Mouse (Mus musculus) cortical plate, adult 2 months (tissue): ENCODE measurements at regions not wholly inside any gene's neighbourhood (a gene's known extent, or its start where the extent isn't known, plus 50 kb on each side); places are given as distances from the start of the nearest gene placed in this dataset.

Experiments
- H3K27ac ChIP-seq: fragments of 200-500 bp; 2 replicates; pipeline ENCODE4 v1.5.1; 2012; ENCODE audit warnings: low read length, control low read depth, inconsistent platforms; ENCODE audit not compliant: insufficient read depth
- H3K4me1 ChIP-seq: fragments of 200-500 bp; 2 replicates; pipeline ENCODE4 v1.6.1; 2011; ENCODE audit warnings: low read length; ENCODE audit not compliant: control insufficient read depth, insufficient read depth
- H3K4me3 ChIP-seq: fragments of 200-500 bp; 2 replicates; pipeline ENCODE4 v1.5.1; 2011; ENCODE audit warnings: mild to moderate bottlenecking, low read length, control low read depth; ENCODE audit not compliant: insufficient read depth
- CTCF ChIP-seq: fragments of 200-500 bp; IDR thresholded peaks from 2 replicates; pipeline ENCODE4 v1.5.1; 2011; ENCODE audit warnings: mild to moderate bottlenecking, control low read depth, low read length; ENCODE audit not compliant: insufficient read depth; ENCODE audit errors: extremely low read depth
- POLR2A ChIP-seq: fragments of 200-500 bp; IDR thresholded peaks from 2 replicates; pipeline ENCODE4 v1.6.1; 2011; ENCODE audit warnings: mild to moderate bottlenecking, low read length, control low read depth; ENCODE audit not compliant: insufficient read depth; ENCODE audit errors: extremely low read depth

DNA sequence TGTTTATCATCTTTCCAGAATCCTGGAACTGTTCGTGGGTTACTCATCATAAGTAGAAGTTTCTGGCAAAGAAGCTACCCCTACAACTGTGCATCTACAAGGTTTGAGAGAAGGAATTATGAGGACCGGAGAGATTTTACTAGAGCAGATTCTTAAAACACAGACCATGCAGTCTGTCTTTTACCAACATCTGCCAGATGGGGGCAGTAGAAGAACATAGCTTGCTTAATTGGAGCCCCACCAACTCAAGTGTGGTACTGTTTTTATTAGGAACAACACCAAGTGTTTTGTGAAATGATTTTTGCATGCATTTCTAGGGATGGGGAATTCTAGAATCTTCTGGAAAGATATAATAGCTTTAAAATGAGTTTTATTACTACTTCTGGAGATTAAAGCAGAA lies 110.6 kb upstream of the Ccng1 start:
- H3K27ac ChIP-seq, result no peak overlapping the region
- TF ChIP-seq POLR2A, result no peak
- peak; percentile 47; the same call in 1 of the 2 replicates for TF ChIP-seq CTCF
- no peak overlapping the region for H3K4me3 ChIP-seq
- no peaks in the 10 kb centered on the region; the same call in 1 of the 2 replicates for H3K4me1 ChIP-seq

DNA sequence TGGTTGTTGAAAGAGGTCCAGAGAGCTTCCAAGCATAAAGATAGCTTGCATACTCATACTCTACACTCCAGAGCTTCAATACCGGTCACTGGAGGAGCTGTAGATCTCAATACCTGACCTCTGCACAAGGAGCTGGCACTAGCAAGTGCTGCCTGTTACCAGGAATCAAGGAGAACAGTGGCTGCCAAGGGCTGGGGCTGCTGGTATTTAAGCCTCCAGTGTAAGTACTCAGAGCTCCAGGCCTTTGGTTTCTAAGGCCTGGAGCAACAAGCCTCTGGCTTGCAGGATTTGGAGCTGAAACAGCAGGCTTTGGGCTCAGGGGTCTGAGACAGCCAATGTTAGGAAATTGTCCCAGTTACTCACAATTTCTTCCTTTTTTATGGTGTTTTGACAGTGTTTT lies 96.2 kb upstream of the Ccng1 start:
- Histone ChIP-seq H3K27ac (no peak overlapping the region; the same call in 1 of the 2 replicates), H3K4me3 (no peak overlapping the region), H3K4me1 (no peaks in the 10 kb centered on the region)
- TF ChIP-seq POLR2A, result no peak
- TF ChIP-seq CTCF, result no peak

DNA sequence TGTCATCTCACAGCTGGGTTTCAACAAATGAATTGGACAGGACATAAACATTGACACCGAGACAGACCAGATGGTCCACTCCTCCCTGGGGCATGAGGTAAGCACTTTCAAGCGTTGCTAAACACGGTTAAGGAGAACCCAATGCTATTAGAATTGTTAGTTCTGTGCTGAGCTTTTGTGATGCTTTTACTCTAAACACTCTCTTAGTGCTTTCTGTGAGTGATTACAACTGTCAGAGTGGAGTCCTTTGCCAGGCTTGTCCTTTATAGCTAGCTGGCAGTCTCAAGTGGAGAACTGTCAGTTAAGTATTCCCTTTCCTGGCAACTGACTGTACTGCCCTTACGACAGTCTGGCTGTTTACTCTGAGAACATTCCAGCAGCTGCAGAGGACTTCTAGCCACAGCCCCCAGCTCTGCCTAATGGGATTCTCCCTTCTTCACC lies 95.6 kb upstream of the Ccng1 start:
- H3K27ac ChIP-seq, result no peak overlapping the region
- no peak for TF ChIP-seq CTCF

DNA sequence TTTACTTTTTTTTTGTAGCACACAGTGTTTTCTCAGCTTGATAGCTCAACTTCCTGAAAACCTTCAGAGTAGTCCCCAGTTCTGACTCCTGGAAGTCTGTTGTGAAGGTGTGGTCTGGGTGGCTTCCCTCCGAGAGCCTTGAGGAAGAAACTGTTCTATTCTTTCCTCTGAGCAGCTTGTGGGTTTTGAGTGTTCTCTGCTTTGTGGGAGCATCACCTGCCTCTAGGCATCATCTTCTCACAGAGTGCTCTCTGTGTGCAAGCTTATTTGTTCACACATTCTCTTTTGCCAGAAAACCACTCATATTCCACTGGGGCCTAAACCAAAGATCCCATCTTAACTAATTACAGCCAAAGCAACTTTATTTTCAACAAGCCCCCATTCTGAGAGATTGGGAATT lies 91.5 kb upstream of the Ccng1 start:
- no peaks in the 10 kb centered on the region for H3K4me1 ChIP-seq
- no peak overlapping the region for H3K27ac ChIP-seq
- TF ChIP-seq POLR2A, result no peak
- no peak for TF ChIP-seq CTCF
- no peak overlapping the region for H3K4me3 ChIP-seq

More for the DNA sequence above, 95.6 kb upstream of the Ccng1 start:
- no peak overlapping the region for H3K4me3 ChIP-seq
- no peaks in the 10 kb centered on the region for H3K4me1 ChIP-seq

DNA sequence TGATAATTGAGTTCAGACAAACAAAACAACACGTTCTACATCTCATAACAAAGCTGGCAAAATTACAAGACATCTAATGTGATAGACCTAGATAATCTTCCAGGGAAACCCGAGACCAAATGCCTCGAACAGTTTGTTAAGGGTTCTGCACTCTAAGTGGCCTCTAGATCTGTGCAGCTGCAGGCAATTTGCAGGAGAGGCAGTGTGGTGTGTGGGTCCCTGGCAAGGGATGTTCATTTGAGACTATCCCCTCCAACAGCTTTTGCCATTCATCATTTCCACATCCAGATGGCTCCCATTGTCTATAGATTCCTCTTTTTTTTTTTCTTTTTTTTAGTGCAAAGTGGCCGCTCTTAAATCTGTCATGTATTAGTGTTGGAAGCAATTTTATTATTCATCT lies 80.3 kb upstream of the Ccng1 start:
- H3K4me1 ChIP-seq, result no peaks in the 10 kb centered on the region
- no peak for TF ChIP-seq POLR2A
- TF ChIP-seq CTCF, result no peak
- no peak overlapping the region for H3K4me3 ChIP-seq
- H3K27ac ChIP-seq, result no peak overlapping the region
